Mouse (Mus musculus): ENCODE measurements around the gene BC049352. TPM values are rescaled to one million over a fixed set of nuclear protein-coding genes. Genes with fewer than 3 reads are reported as not detected.
A peak's percentile ranks its signal among the peaks of the same experiment; 100 is the strongest.

Gene BC049352
- total and polyA plus RNA-seq, 3 experiments: 0.16 to 1.1 TPM; not detected in 1

DNA sequence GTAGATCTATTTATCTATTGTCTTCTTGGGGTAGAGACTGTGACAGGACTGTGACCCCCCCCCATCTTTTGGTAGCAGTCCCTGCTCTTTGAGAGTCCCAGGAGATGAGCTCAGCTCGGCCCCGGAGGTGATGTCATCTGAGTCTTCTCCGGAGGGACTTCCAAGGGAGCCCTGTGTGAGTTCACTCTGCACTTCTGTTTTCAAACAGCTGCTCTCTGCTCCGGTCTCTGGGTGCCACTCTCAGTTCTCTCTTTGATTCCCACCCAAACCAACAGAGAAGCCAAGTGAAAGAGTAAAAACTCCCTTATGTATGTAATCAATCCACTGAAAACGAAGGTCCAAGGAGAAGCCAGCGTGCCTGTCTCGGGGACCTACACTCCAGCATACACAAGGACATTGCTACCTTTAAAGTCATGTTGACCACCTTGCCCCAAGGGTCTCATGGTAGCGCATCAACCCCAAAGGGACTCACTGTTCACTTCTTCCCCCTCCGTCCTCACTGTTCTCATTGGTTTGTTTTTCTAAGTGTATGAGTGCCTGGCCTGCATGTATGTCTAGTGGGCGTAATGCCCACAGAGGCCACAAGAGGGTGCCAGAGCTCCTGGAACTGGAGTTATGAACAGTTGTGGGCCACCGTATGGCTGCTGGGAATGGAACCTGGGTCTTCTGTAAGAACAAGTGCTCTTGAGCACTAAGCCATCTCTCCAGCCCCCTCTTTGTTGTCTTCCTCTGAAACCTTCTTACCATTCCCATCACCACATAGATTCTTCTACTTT, 117.6 kb downstream of the BC049352 start:
- DNase-seq: peak; percentile 9

Small RNA genes within 50 kb of the gene (microRNA-seq; reads per million reads assigned to microRNA genes)
- gene Mir7086: 0 reads per million in 2 experiments

Other genes starting within 250 kb of the BC049352 start
- 100 to 1,000 TPM in 1 of 2 experiments, 10 to 100 TPM in 1; 90.8 to 121 TPM for gene Ube4a, start 216.4 kb upstream of the BC049352 start, total RNA-seq (2021)
- gene Ube4a, start 216.4 kb upstream of the BC049352 start, polyA plus RNA-seq (2012; rRNA removed): 4.1 and 6.4 TPM in 2 replicates
- 1 to 10 TPM in 1 of 2 experiments, not detected in 1; 1.0 TPM for gene Cd3g, start 201.6 kb upstream of the BC049352 start, total RNA-seq (2021)
- 0.21 TPM in 1 of 2 replicates, not detected in the other for gene Cd3g, start 201.6 kb upstream of the BC049352 start, polyA plus RNA-seq (2012; rRNA removed)
- gene Cd3d, start 200.2 kb upstream of the BC049352 start, total RNA-seq (2021): under 1 TPM in 1 of 2 experiments, not detected in 1; 0.90 TPM
- 0.06 TPM in 1 of 2 replicates, not detected in the other for gene Cd3d, start 200.2 kb upstream of the BC049352 start, polyA plus RNA-seq (2012; rRNA removed)
- gene Cd3e, start 172.4 kb upstream of the BC049352 start, total RNA-seq (2021): 1 to 10 TPM in 1 of 2 experiments, under 1 TPM in 1; 0.55 to 1.5 TPM
- 0.34 and 0.42 TPM in 2 replicates for gene Cd3e, start 172.4 kb upstream of the BC049352 start, polyA plus RNA-seq (2012; rRNA removed)
- 10 to 100 TPM in 1 of 2 experiments, 1 to 10 TPM in 1; 9.2 to 12.5 TPM for gene Mpzl2, start 142.2 kb upstream of the BC049352 start, total RNA-seq (2021)
- 3.7 and 4.9 TPM in 2 replicates for gene Mpzl2, start 142.2 kb upstream of the BC049352 start, polyA plus RNA-seq (2012; rRNA removed)
- 10 to 100 TPM in 1 of 2 experiments, 1 to 10 TPM in 1; 6.2 to 13.3 TPM for gene Mpzl3, start 126.8 kb upstream of the BC049352 start, total RNA-seq (2021)
- gene Mpzl3, start 126.8 kb upstream of the BC049352 start, polyA plus RNA-seq (2012; rRNA removed): 0.99 and 1.3 TPM in 2 replicates
- gene Jaml, start 102.8 kb upstream of the BC049352 start, total RNA-seq (2021): 1 to 10 TPM; 1.0 to 2.9 TPM
- 0.06 and 0.08 TPM in 2 replicates for gene Jaml, start 102.8 kb upstream of the BC049352 start, polyA plus RNA-seq (2012; rRNA removed)
- gene Scn2b, start 64.2 kb upstream of the BC049352 start, total RNA-seq (2021): 10 to 100 TPM; 10.4 to 13.5 TPM
- gene Scn2b, start 64.2 kb upstream of the BC049352 start, polyA plus RNA-seq (2012; rRNA removed): 2.0 and 2.2 TPM in 2 replicates
- 1 to 10 TPM in 1 of 2 experiments, under 1 TPM in 1; 0.46 to 1.0 TPM for gene Scn4b, start 43.6 kb upstream of the BC049352 start, total RNA-seq (2021)
- 0.18 and 0.51 TPM in 2 replicates for gene Scn4b, start 43.6 kb upstream of the BC049352 start, polyA plus RNA-seq (2012; rRNA removed)
- not detected for gene Tmprss4, start 22.1 kb downstream of the BC049352 start, total RNA-seq (2021)
- gene Tmprss4, start 22.1 kb downstream of the BC049352 start, polyA plus RNA-seq (2012; rRNA removed): not detected in 2 replicates
- gene Il10ra, start 87.1 kb downstream of the BC049352 start, total RNA-seq (2021): 1 to 10 TPM; 2.3 to 3.7 TPM
- 3.1 and 3.6 TPM in 2 replicates for gene Il10ra, start 87.1 kb downstream of the BC049352 start, polyA plus RNA-seq (2012; rRNA removed)
- under 1 TPM; 0.26 to 0.73 TPM for gene Tmprss13, start 137.1 kb downstream of the BC049352 start, total RNA-seq (2021)
- 0.15 and 0.31 TPM in 2 replicates for gene Tmprss13, start 137.1 kb downstream of the BC049352 start, polyA plus RNA-seq (2012; rRNA removed)
- 100 to 1,000 TPM; 201 to 299 TPM for gene Fxyd6, start 188.2 kb downstream of the BC049352 start, total RNA-seq (2021)
- 191 and 211 TPM in 2 replicates for gene Fxyd6, start 188.2 kb downstream of the BC049352 start, polyA plus RNA-seq (2012; rRNA removed)
- gene Fxyd2, start 217.7 kb downstream of the BC049352 start, total RNA-seq (2021): 1 to 10 TPM; 5.0 to 5.2 TPM
- 11.7 and 13.8 TPM in 2 replicates for gene Fxyd2, start 217.7 kb downstream of the BC049352 start, polyA plus RNA-seq (2012; rRNA removed)
- 1 to 10 TPM in 1 of 2 experiments, under 1 TPM in 1; 0.55 to 1.3 TPM for gene Dscaml1, start 244.6 kb downstream of the BC049352 start, total RNA-seq (2021)
- gene Dscaml1, start 244.6 kb downstream of the BC049352 start, polyA plus RNA-seq (2012; rRNA removed): 2.9 and 4.1 TPM in 2 replicates